In genomic region chr4:136185375-136185774, GRCm38 (mm10) we compare ENCODE assay signal across 9 mouse cellular contexts. TPM values are rescaled to one million over a fixed set of nuclear protein-coding genes. Genes with fewer than 3 reads are reported as not detected.
DNase-seq lines count a peak whose midpoint lies in the region; ATAC-seq lines count a peak whose summit lies in the region.
"Had no signal": no experiment of that assay in that cellular context is flagged by ENCODE, and none has a peak within 500 bp of the region (broad histone marks: within the 10 kb centered on the region; RNA-seq: fewer than 3 reads in every experiment).

No protein-coding gene starts in this region.

- H3K27ac ChIP-seq in hindbrain, embryonic 11.5 days (ENCODE audit: low read depth, low read length) = no peak overlapping the region
- H3K27ac ChIP-seq: embryonic facial prominence, embryonic 12.5 days had no signal

- no peak overlapping the region for H3K4me3 ChIP-seq in hindbrain, embryonic 11.5 days (ENCODE audit: low read depth, low read length)
- H3K4me3 ChIP-seq: embryonic facial prominence, embryonic 12.5 days had no signal

- H3K9me3 ChIP-seq in hindbrain, embryonic 11.5 days (ENCODE audit: control insufficient read depth, low read length) = no peaks in the 10 kb centered on the region
- H3K9me3 ChIP-seq: embryonic facial prominence, embryonic 12.5 days had no signal

- no peak overlapping the region for H3K4me2 ChIP-seq in hindbrain, embryonic 11.5 days (replicated peaks; ENCODE audit: low read depth, low read length)
- H3K4me2 ChIP-seq: embryonic facial prominence, embryonic 12.5 days had no signal

- H3K36me3 ChIP-seq in hindbrain, embryonic 11.5 days (ENCODE audit: control insufficient read depth, insufficient read depth, low read length) = no peaks in the 10 kb centered on the region

- no peak for ATAC-seq in hindbrain, embryonic 11.5 days (ENCODE audit: low FRiP score)

- 84% methylated on average over 9 of the region's 9 CpGs for WGBS in hindbrain, embryonic 11.5 days

- no peak overlapping the region for H3K9ac ChIP-seq in hindbrain, embryonic 11.5 days (ENCODE audit: low read depth, low read length)
- H3K9ac ChIP-seq: embryonic facial prominence, embryonic 12.5 days had no signal

- no peaks in the 10 kb centered on the region for H3K4me1 ChIP-seq in hindbrain, embryonic 11.5 days (replicated peaks; ENCODE audit: control insufficient read depth, insufficient read depth, low read length)

- no peaks in the 10 kb centered on the region for H3K27me3 ChIP-seq in hindbrain, embryonic 11.5 days (ENCODE audit: control insufficient read depth, insufficient read depth, low read length)
- H3K27me3 ChIP-seq: embryonic facial prominence, embryonic 12.5 days had no signal

- DNase-seq in adrenal gland, adult 2 months = peak; percentile 76
- no peak for DNase-seq in adrenal gland, postnatal 4 days (ENCODE audit: low spot score in 2 of 2)
- peak; percentile 50 for DNase-seq in urinary bladder, postnatal 25 days (ENCODE audit: low spot score)
- DNase-seq in urinary bladder, postnatal 10 days (ENCODE audit: low spot score) = no peak
- peak; percentile 64 to 75 for DNase-seq in kidney, postnatal 36 days
- no peak for DNase-seq in cerebellum, adult 11 months
- no peak for DNase-seq in hindbrain, embryonic 11.5 days (ENCODE audit: low spot score)
- no peak for DNase-seq in cerebellum, adult 18-20 months

RNA-seq across cellular contexts. Expression of gene E2f2, which starts 13.2 kb away (rescaled TPM):
- 1 to 10 TPM; 1.8 to 5.1 TPM for total RNA-seq in adrenal gland, adult 2 months (2021)
- 2.9 and 3.0 TPM in 2 replicates for polyA plus RNA-seq in adrenal gland, adult 2 months (2012; rRNA removed)
- 10 to 100 TPM; 15.0 to 23.0 TPM for total RNA-seq in adrenal gland, postnatal 4 days (2021)
- polyA plus RNA-seq in hindbrain, embryonic 11.5 days (2014; fragmentation: Nextera tagmentation; extraction: Ambion mirVana) = 5.5 and 6.2 TPM in 2 replicates

RNA-seq across cellular contexts. Expression of gene Asap3, which starts 20.8 kb away (rescaled TPM):
- 1 to 10 TPM; 1.4 to 3.6 TPM for total RNA-seq in adrenal gland, adult 2 months (2021)
- polyA plus RNA-seq in adrenal gland, adult 2 months (2012; rRNA removed) = 3.2 and 4.2 TPM in 2 replicates
- total RNA-seq in adrenal gland, postnatal 4 days (2021) = 1 to 10 TPM; 6.0 to 6.1 TPM
- 2.5 and 3.3 TPM in 2 replicates for polyA plus RNA-seq in hindbrain, embryonic 11.5 days (2014; fragmentation: Nextera tagmentation; extraction: Ambion mirVana)

RNA-seq across cellular contexts. Expression of gene Id3, which starts 42.1 kb away (rescaled TPM):
- total RNA-seq in adrenal gland, adult 2 months (2021) = 10 to 100 TPM; 31.5 to 70.5 TPM
- polyA plus RNA-seq in adrenal gland, adult 2 months (2012; rRNA removed) = 235 and 298 TPM in 2 replicates
- 10 to 100 TPM; 97.4 to 99.5 TPM for total RNA-seq in adrenal gland, postnatal 4 days (2021)
- 453 and 482 TPM in 2 replicates for polyA plus RNA-seq in hindbrain, embryonic 11.5 days (2014; fragmentation: Nextera tagmentation; extraction: Ambion mirVana)

Comparison
In these comparisons a context has a peak if more than half of its experiments do, and no peak if none do; other contexts are left out.
1. DNase-seq: peak in adrenal gland, adult 2 months (single experiment), urinary bladder, postnatal 25 days (single experiment) and kidney, postnatal 36 days (2 of 2); none in adrenal gland, postnatal 4 days (0 of 2), urinary bladder, postnatal 10 days (single experiment), cerebellum, adult 11 months (single experiment), hindbrain, embryonic 11.5 days (single experiment) and cerebellum, adult 18-20 months (0 of 2).